Mouse (Mus musculus): ENCODE results near the gene Itpr3.

Itpr3 gene

GRCm38 (mm10) chr17:27119954-27120353, 62.9 kb downstream of the Itpr3 start:
- DNase-seq (ENCODE audit: low spot score), result no peak

GRCm38 (mm10) chr17:27120561-27121024, 63.5 kb downstream of the Itpr3 start:
- peak; percentile 23 for DNase-seq (ENCODE audit: low spot score)

- no peak for DNase-seq (ENCODE audit: low spot score)
Measured at GRCm38 (mm10) chr17:27121266-27121665, 64.2 kb downstream of the Itpr3 start.

- no peak for DNase-seq (ENCODE audit: low spot score)
Measured at GRCm38 (mm10) chr17:27121781-27122180, 64.7 kb downstream of the Itpr3 start.

- no peak for DNase-seq (ENCODE audit: low spot score)
Measured at GRCm38 (mm10) chr17:27122701-27123100, 65.6 kb downstream of the Itpr3 start.

- no peak for DNase-seq (ENCODE audit: low spot score)
Measured at GRCm38 (mm10) chr17:27123103-27123502, 66.0 kb downstream of the Itpr3 start.

GRCm38 (mm10) chr17:27123813-27124375, 66.8 kb downstream of the Itpr3 start:
- no peak for DNase-seq (ENCODE audit: low spot score)

- peak; percentile 72 for DNase-seq (ENCODE audit: low spot score)
Measured at GRCm38 (mm10) chr17:27125185-27125584, 68.1 kb downstream of the Itpr3 start.

GRCm38 (mm10) chr17:27125669-27126202, 68.6 kb downstream of the Itpr3 start:
- DNase-seq (ENCODE audit: low spot score), result no peak

GRCm38 (mm10) chr17:27126974-27127373, 69.9 kb downstream of the Itpr3 start:
- no peak for DNase-seq (ENCODE audit: low spot score)

GRCm38 (mm10) chr17:27128189-27128588, 71.1 kb downstream of the Itpr3 start:
- DNase-seq (ENCODE audit: low spot score), result no peak

- no peak for DNase-seq (ENCODE audit: low spot score)
Measured at GRCm38 (mm10) chr17:27129291-27129690, 72.2 kb downstream of the Itpr3 start.

- DNase-seq (ENCODE audit: low spot score), result no peak
Measured at GRCm38 (mm10) chr17:27129819-27130218, 72.7 kb downstream of the Itpr3 start.

- DNase-seq (ENCODE audit: low spot score), result no peak
Measured at GRCm38 (mm10) chr17:27130246-27130645, 73.1 kb downstream of the Itpr3 start.

- DNase-seq (ENCODE audit: low spot score), result no peak
Measured at GRCm38 (mm10) chr17:27131240-27131665, 74.1 kb downstream of the Itpr3 start.

GRCm38 (mm10) chr17:27132238-27132637, 75.1 kb downstream of the Itpr3 start:
- DNase-seq (ENCODE audit: low spot score), result no peak

GRCm38 (mm10) chr17:27133551-27134141, 76.5 kb downstream of the Itpr3 start, which contains the start of gene Uqcc2:
Gene Uqcc2, minus strand, starts transcription at chr17:27133916.
- DNase-seq (ENCODE audit: low spot score), result peak; percentile 97

- no peak for DNase-seq (ENCODE audit: low spot score)
Measured at GRCm38 (mm10) chr17:27134187-27134586, 77.1 kb downstream of the Itpr3 start.

GRCm38 (mm10) chr17:27134715-27135114, 77.6 kb downstream of the Itpr3 start:
- DNase-seq (ENCODE audit: low spot score), result no peak

GRCm38 (mm10) chr17:27138396-27138795, 81.3 kb downstream of the Itpr3 start:
- no peak for DNase-seq (ENCODE audit: low spot score)

- no peak for DNase-seq (ENCODE audit: low spot score)
Measured at GRCm38 (mm10) chr17:27139304-27139703, 82.2 kb downstream of the Itpr3 start.

GRCm38 (mm10) chr17:27140262-27140661, 83.2 kb downstream of the Itpr3 start:
- no peak for DNase-seq (ENCODE audit: low spot score)

GRCm38 (mm10) chr17:27141971-27142450, 84.9 kb downstream of the Itpr3 start:
- DNase-seq (ENCODE audit: low spot score), result no peak
